Mouse (Mus musculus): ENCODE results near the gene Foxj1. TPM values are rescaled to one million over a fixed set of nuclear protein-coding genes. Genes with fewer than 3 reads are reported as not detected.

The Foxj1 gene
- polyA plus RNA-seq, 1 experiment from 2014 or later: 0.12 TPM

- Histone ChIP-seq H3K4me2 (ENCODE audit: low read length) (no peak overlapping the region), H3K9me3 (ENCODE audit: control insufficient read depth, low read length) (no peaks in the 10 kb centered on the region), H3K4me1 (ENCODE audit: control insufficient read depth in 2 of 2, insufficient read depth in 2 of 2, low read length in 2 of 2) (no peaks in the 10 kb centered on the region), H3K4me3 (ENCODE audit: control insufficient read depth in 1 of 2, insufficient read depth in 1 of 2, low read depth in 1 of 2, low read length in 2 of 2) (no peak overlapping the region), H3K27me3 (ENCODE audit: control insufficient read depth, insufficient read depth, low read length) (peaks cover 3% of the 10 kb centered on the region; the same call in 1 of the 2 replicates), H3K27ac (replicated peaks in 1 of 2; ENCODE audit: control insufficient read depth in 1 of 2, insufficient read depth in 1 of 2, low read depth in 2 of 2, low read length in 2 of 2) (no peak overlapping the region), H3K9ac (ENCODE audit: low read length) (no peak overlapping the region), H3K36me3 (ENCODE audit: control insufficient read depth, insufficient read depth, low read length) (peaks cover 3% of the 10 kb centered on the region)
- no peak for ATAC-seq (ENCODE audit: insufficient number of reproducible peaks, insufficient read depth, low FRiP score, low read depth)
- 81% methylated on average over 12 of the region's 12 CpGs for WGBS
These were observed 24.5 kb upstream of the Foxj1 start for GRCm38 (mm10) chr11:116359652-116360051.

- H3K4me1 ChIP-seq (ENCODE audit: control insufficient read depth in 2 of 2, insufficient read depth in 2 of 2, low read length in 2 of 2): no peaks in the 10 kb centered on the region
- H3K27me3 ChIP-seq (ENCODE audit: control insufficient read depth, insufficient read depth, low read length): peaks cover 3% of the 10 kb centered on the region; the same call in 1 of the 2 replicates
- H3K4me3 ChIP-seq (ENCODE audit: control insufficient read depth in 1 of 2, insufficient read depth in 1 of 2, low read depth in 1 of 2, low read length in 2 of 2): no peak overlapping the region
- H3K9me3 ChIP-seq (ENCODE audit: control insufficient read depth, low read length): no peaks in the 10 kb centered on the region
- H3K9ac ChIP-seq (ENCODE audit: low read length): no peak overlapping the region
- H3K4me2 ChIP-seq (ENCODE audit: low read length): no peak overlapping the region
- 81% methylated on average over 15 of the region's 15 CpGs for WGBS
- no peak for ATAC-seq (ENCODE audit: insufficient number of reproducible peaks, insufficient read depth, low FRiP score, low read depth)
- peaks cover 3% of the 10 kb centered on the region for H3K36me3 ChIP-seq (ENCODE audit: control insufficient read depth, insufficient read depth, low read length)
- no peak overlapping the region for H3K27ac ChIP-seq (replicated peaks in 1 of 2; ENCODE audit: control insufficient read depth in 1 of 2, insufficient read depth in 1 of 2, low read depth in 2 of 2, low read length in 2 of 2)
These were observed 23.9 kb upstream of the Foxj1 start for GRCm38 (mm10) chr11:116358926-116359637.

GRCm38 (mm10) chr11:116354521-116354920, 19.3 kb upstream of the Foxj1 start:
- no peak for ATAC-seq (ENCODE audit: insufficient number of reproducible peaks, insufficient read depth, low FRiP score, low read depth)
- H3K27me3 ChIP-seq (ENCODE audit: control insufficient read depth, insufficient read depth, low read length): no peaks in the 10 kb centered on the region

GRCm38 (mm10) chr11:116353535-116353934, 18.3 kb upstream of the Foxj1 start:
- WGBS: 81% methylated on average over 8 of the region's 8 CpGs
- no peak overlapping the region for H3K4me3 ChIP-seq (ENCODE audit: control insufficient read depth in 1 of 2, insufficient read depth in 1 of 2, low read depth in 1 of 2, low read length in 2 of 2)
- H3K9ac ChIP-seq (ENCODE audit: low read length): no peak overlapping the region
- H3K4me1 ChIP-seq (ENCODE audit: control insufficient read depth in 2 of 2, insufficient read depth in 2 of 2, low read length in 2 of 2): no peaks in the 10 kb centered on the region
- no peak for ATAC-seq (ENCODE audit: insufficient number of reproducible peaks, insufficient read depth, low FRiP score, low read depth)
- H3K36me3 ChIP-seq (ENCODE audit: control insufficient read depth, insufficient read depth, low read length): peaks cover 7% of the 10 kb centered on the region
- no peaks in the 10 kb centered on the region for H3K9me3 ChIP-seq (ENCODE audit: control insufficient read depth, low read length)
- no peaks in the 10 kb centered on the region for H3K27me3 ChIP-seq (ENCODE audit: control insufficient read depth, insufficient read depth, low read length)
- H3K27ac ChIP-seq (replicated peaks in 1 of 2; ENCODE audit: control insufficient read depth in 1 of 2, insufficient read depth in 1 of 2, low read depth in 2 of 2, low read length in 2 of 2): no peak overlapping the region
- H3K4me2 ChIP-seq (ENCODE audit: low read length): no peak overlapping the region

More at GRCm38 (mm10) chr11:116354521-116354920, 19.3 kb upstream of the Foxj1 start:
- no peak overlapping the region for H3K4me3 ChIP-seq (ENCODE audit: control insufficient read depth in 1 of 2, insufficient read depth in 1 of 2, low read depth in 1 of 2, low read length in 2 of 2)
- H3K4me2 ChIP-seq (ENCODE audit: low read length): no peak overlapping the region
- H3K27ac ChIP-seq (replicated peaks in 1 of 2; ENCODE audit: control insufficient read depth in 1 of 2, insufficient read depth in 1 of 2, low read depth in 2 of 2, low read length in 2 of 2): no peak overlapping the region
- no peak overlapping the region for H3K9ac ChIP-seq (ENCODE audit: low read length)
- 40% methylated on average over 17 of the region's 17 CpGs for WGBS
- no peaks in the 10 kb centered on the region for H3K9me3 ChIP-seq (ENCODE audit: control insufficient read depth, low read length)
- no peaks in the 10 kb centered on the region for H3K4me1 ChIP-seq (ENCODE audit: control insufficient read depth in 2 of 2, insufficient read depth in 2 of 2, low read length in 2 of 2)
- H3K36me3 ChIP-seq (ENCODE audit: control insufficient read depth, insufficient read depth, low read length): peaks cover 3% of the 10 kb centered on the region

- H3K4me1 ChIP-seq (ENCODE audit: control insufficient read depth in 2 of 2, insufficient read depth in 2 of 2, low read length in 2 of 2): no peaks in the 10 kb centered on the region
- H3K27ac ChIP-seq (replicated peaks in 1 of 2; ENCODE audit: control insufficient read depth in 1 of 2, insufficient read depth in 1 of 2, low read depth in 2 of 2, low read length in 2 of 2): no peak overlapping the region
- no peak overlapping the region for H3K9ac ChIP-seq (ENCODE audit: low read length)
- no peak for ATAC-seq (ENCODE audit: insufficient number of reproducible peaks, insufficient read depth, low FRiP score, low read depth)
- WGBS: 82% methylated on average over 5 of the region's 5 CpGs
- no peak overlapping the region for H3K4me2 ChIP-seq (ENCODE audit: low read length)
- no peaks in the 10 kb centered on the region for H3K27me3 ChIP-seq (ENCODE audit: control insufficient read depth, insufficient read depth, low read length)
- no peak overlapping the region for H3K4me3 ChIP-seq (ENCODE audit: control insufficient read depth in 1 of 2, insufficient read depth in 1 of 2, low read depth in 1 of 2, low read length in 2 of 2)
- peaks cover 12% of the 10 kb centered on the region for H3K36me3 ChIP-seq (ENCODE audit: control insufficient read depth, insufficient read depth, low read length)
- no peaks in the 10 kb centered on the region for H3K9me3 ChIP-seq (ENCODE audit: control insufficient read depth, low read length)
These were observed 16.1 kb upstream of the Foxj1 start for GRCm38 (mm10) chr11:116351294-116351693.

GRCm38 (mm10) chr11:116347955-116348354, 12.8 kb upstream of the Foxj1 start:
- Histone ChIP-seq H3K4me3 (ENCODE audit: control insufficient read depth in 1 of 2, insufficient read depth in 1 of 2, low read depth in 1 of 2, low read length in 2 of 2) (no peak overlapping the region), H3K36me3 (ENCODE audit: control insufficient read depth, insufficient read depth, low read length) (peaks cover 21% of the 10 kb centered on the region), H3K4me2 (ENCODE audit: low read length) (no peak overlapping the region), H3K9ac (ENCODE audit: low read length) (no peak overlapping the region), H3K4me1 (ENCODE audit: control insufficient read depth in 2 of 2, insufficient read depth in 2 of 2, low read length in 2 of 2) (no peaks in the 10 kb centered on the region), H3K27me3 (ENCODE audit: control insufficient read depth, insufficient read depth, low read length) (no peaks in the 10 kb centered on the region), H3K27ac (replicated peaks in 1 of 2; ENCODE audit: control insufficient read depth in 1 of 2, insufficient read depth in 1 of 2, low read depth in 2 of 2, low read length in 2 of 2) (no peak overlapping the region), H3K9me3 (ENCODE audit: control insufficient read depth, low read length) (no peaks in the 10 kb centered on the region)
- no peak for ATAC-seq (ENCODE audit: insufficient number of reproducible peaks, insufficient read depth, low FRiP score, low read depth)
- WGBS: 36% methylated on average over 5 of the region's 5 CpGs

GRCm38 (mm10) chr11:116347012-116347411, 11.8 kb upstream of the Foxj1 start:
- H3K4me3 ChIP-seq (ENCODE audit: control insufficient read depth in 1 of 2, insufficient read depth in 1 of 2, low read depth in 1 of 2, low read length in 2 of 2): no peak overlapping the region
- no peak overlapping the region for H3K27ac ChIP-seq (replicated peaks in 1 of 2; ENCODE audit: control insufficient read depth in 1 of 2, insufficient read depth in 1 of 2, low read depth in 2 of 2, low read length in 2 of 2)
- H3K9ac ChIP-seq (ENCODE audit: low read length): no peak overlapping the region
- no peaks in the 10 kb centered on the region for H3K9me3 ChIP-seq (ENCODE audit: control insufficient read depth, low read length)
- no peak for ATAC-seq (ENCODE audit: insufficient number of reproducible peaks, insufficient read depth, low FRiP score, low read depth)
- H3K4me2 ChIP-seq (ENCODE audit: low read length): no peak overlapping the region
- H3K4me1 ChIP-seq (ENCODE audit: control insufficient read depth in 2 of 2, insufficient read depth in 2 of 2, low read length in 2 of 2): no peaks in the 10 kb centered on the region; a peak in 1 of 4 replicates
- 78% methylated on average over 7 of the region's 7 CpGs for WGBS
- peaks cover 26% of the 10 kb centered on the region for H3K36me3 ChIP-seq (ENCODE audit: control insufficient read depth, insufficient read depth, low read length)
- H3K27me3 ChIP-seq (ENCODE audit: control insufficient read depth, insufficient read depth, low read length): no peaks in the 10 kb centered on the region
